Mouse (Mus musculus): ENCODE results near the gene Fbxl13. TPM values are rescaled to one million over a fixed set of nuclear protein-coding genes. Genes with fewer than 3 reads are reported as not detected.
"Not testable (repeated sequence)": the region's sequence is repeated elsewhere in the genome, so short reads cannot be mapped to it uniquely, and the experiment has no call there.

Fbxl13 gene
- polyA plus RNA-seq, 1 experiment from 2014 or later: 0.21 TPM

DNA sequence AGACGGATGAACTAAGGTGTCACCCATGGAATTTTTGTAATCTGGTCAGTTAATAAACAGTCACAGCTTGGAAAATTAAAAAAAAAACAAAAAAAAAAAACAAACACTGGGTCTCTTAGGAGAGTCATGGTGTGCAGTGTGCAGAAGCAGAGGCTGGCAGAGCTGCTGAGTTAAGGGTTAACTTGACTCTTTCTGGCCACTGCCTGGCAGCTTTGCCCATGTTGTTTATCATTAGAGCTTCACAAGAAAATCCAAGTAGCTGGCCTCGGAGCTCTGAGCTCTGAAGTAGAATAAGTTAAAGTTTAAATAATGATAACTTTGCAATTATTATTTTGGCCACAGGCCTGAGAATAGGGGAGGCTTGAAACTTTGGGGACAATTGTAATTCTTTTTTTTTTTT, 45.9 kb downstream of the Fbxl13 start:
- not testable (repeated sequence) for ATAC-seq (ENCODE audit: low read depth); H3K27ac ChIP-seq (ENCODE audit: low read depth, low read length); H3K4me2 ChIP-seq (ENCODE audit: low read depth, low read length); H3K4me1 ChIP-seq (ENCODE audit: control insufficient read depth, insufficient read depth, low read length); H3K4me3 ChIP-seq (ENCODE audit: low read depth, low read length); H3K9ac ChIP-seq (replicated peaks; ENCODE audit: low read depth, low read length); H3K9me3 ChIP-seq (ENCODE audit: control insufficient read depth, low read length); H3K36me3 ChIP-seq (ENCODE audit: control insufficient read depth, insufficient read depth, low read length); H3K27me3 ChIP-seq (ENCODE audit: control insufficient read depth, insufficient read depth, low read length)
- 85% methylated on average over 2 of the region's 2 CpGs for WGBS

DNA sequence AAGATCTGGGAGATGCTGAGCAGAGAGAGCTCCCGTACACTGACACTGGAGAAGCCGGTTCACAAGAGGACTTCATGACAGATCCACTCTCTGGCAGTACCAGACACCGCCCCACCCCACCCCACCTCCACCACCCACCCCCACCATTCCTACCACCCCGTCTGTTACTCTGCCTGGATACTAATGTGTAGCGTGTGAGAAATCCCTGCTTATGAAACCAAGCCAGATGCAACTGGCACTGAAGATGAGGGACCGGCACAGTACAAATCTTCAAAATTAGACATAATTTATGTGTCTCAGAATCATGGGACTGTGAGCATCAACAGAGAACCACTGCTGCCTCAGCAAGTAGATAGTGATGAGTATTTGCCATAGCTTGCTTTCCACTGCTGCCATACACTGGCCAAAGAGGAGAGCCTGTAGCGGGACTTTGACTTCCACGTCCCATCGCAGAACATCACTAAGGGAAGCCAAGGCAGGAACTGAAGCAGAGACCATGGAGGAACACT, 52.2 kb downstream of the Fbxl13 start:
- Histone ChIP-seq H3K27ac (ENCODE audit: low read depth, low read length) (no peak overlapping the region), H3K27me3 (ENCODE audit: control insufficient read depth, insufficient read depth, low read length) (no peaks in the 10 kb centered on the region), H3K36me3 (ENCODE audit: control insufficient read depth, insufficient read depth, low read length) (no peaks in the 10 kb centered on the region), H3K4me3 (ENCODE audit: low read depth, low read length) (no peak overlapping the region), H3K9me3 (ENCODE audit: control insufficient read depth, low read length) (no peaks in the 10 kb centered on the region), H3K4me2 (ENCODE audit: low read depth, low read length) (no peak overlapping the region), H3K9ac (replicated peaks; ENCODE audit: low read depth, low read length) (no peak overlapping the region), H3K4me1 (ENCODE audit: control insufficient read depth, insufficient read depth, low read length) (no peaks in the 10 kb centered on the region)
- WGBS: 94% methylated on average over 9 of the region's 9 CpGs
- no peak for ATAC-seq (ENCODE audit: low read depth)

DNA sequence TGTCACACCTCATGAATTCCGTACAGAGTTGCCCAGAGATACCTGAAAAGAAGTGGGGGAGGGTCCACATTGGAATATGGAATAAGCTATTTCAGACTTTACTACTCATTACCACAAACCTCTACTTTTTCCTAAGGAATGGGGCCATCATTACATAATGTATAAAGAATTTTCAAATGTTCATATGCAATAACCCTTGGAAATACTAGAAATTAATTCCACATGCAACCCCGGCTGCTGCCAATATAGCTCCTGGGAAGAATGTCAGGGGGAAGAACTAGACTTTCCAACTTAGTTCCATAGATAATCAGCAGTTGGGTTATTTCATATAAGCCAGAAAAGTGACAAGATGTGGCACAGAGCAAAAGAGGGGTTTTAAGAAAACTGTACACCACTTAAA, 53.3 kb downstream of the Fbxl13 start:
- H3K9me3 ChIP-seq (ENCODE audit: control insufficient read depth, low read length): no peaks in the 10 kb centered on the region
- no peak overlapping the region for H3K27ac ChIP-seq (ENCODE audit: low read depth, low read length)
- no peak for ATAC-seq (ENCODE audit: low read depth)
- no peak overlapping the region for H3K9ac ChIP-seq (replicated peaks; ENCODE audit: low read depth, low read length)
- no peaks in the 10 kb centered on the region for H3K4me1 ChIP-seq (ENCODE audit: control insufficient read depth, insufficient read depth, low read length)
- H3K4me3 ChIP-seq (ENCODE audit: low read depth, low read length): no peak overlapping the region
- no peak overlapping the region for H3K4me2 ChIP-seq (ENCODE audit: low read depth, low read length)
- no peaks in the 10 kb centered on the region for H3K36me3 ChIP-seq (ENCODE audit: control insufficient read depth, insufficient read depth, low read length)
- no peaks in the 10 kb centered on the region for H3K27me3 ChIP-seq (ENCODE audit: control insufficient read depth, insufficient read depth, low read length)
- 93% methylated on average over 2 of the region's 2 CpGs for WGBS

DNA sequence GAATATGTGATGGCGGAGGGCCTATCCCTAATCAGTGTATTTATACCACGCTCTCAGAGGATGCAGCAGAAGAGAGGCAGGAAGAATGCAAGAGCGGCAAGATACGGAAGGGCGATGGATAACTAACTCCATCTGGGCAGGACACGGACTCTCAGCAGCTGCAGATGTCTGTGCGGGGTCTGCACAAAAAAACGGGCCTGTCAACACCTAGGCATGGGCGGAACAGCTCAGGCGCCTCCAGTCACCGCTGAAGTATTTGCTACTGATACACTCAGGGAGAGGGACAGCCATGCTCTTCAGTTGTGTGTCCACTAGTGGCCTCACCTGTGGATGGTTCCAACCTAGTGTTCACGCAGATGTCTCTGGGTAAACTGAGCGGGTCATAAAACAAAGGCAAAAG, 57.2 kb downstream of the Fbxl13 start:
- Histone ChIP-seq H3K36me3 (ENCODE audit: control insufficient read depth, insufficient read depth, low read length) (no peaks in the 10 kb centered on the region), H3K9me3 (ENCODE audit: control insufficient read depth, low read length) (no peaks in the 10 kb centered on the region), H3K4me1 (ENCODE audit: control insufficient read depth, insufficient read depth, low read length) (no peaks in the 10 kb centered on the region), H3K27ac (ENCODE audit: low read depth, low read length) (no peak overlapping the region), H3K27me3 (ENCODE audit: control insufficient read depth, insufficient read depth, low read length) (no peaks in the 10 kb centered on the region), H3K9ac (replicated peaks; ENCODE audit: low read depth, low read length) (no peak overlapping the region), H3K4me2 (ENCODE audit: low read depth, low read length) (no peak overlapping the region), H3K4me3 (ENCODE audit: low read depth, low read length) (no peak overlapping the region)
- no peak for ATAC-seq (ENCODE audit: low read depth)
- WGBS: 90% methylated on average over 13 of the region's 13 CpGs

DNA sequence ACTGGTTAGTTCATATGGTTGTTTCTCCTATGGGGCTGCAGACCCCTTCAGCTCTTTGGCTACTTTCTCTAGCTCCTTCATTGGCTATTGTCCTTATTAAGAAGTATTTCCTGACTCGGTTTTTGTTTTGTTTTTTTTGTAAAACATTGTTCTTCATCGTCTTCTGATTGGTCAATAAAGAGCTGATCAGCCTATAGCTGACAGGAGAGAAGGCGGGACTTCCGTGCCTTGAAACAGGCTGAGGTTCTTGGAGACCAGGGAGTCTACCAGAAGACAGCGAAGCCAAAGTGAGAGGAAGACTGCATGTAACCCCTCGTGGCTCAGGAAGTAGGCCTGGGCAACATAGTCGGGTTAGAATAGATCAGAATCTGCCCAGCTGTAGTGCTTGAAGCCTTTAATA, 57.8 kb downstream of the Fbxl13 start:
- H3K4me3 ChIP-seq (ENCODE audit: low read depth, low read length): no peak overlapping the region
- no peak for ATAC-seq (ENCODE audit: low read depth)
- WGBS: 78% methylated on average over 7 of the region's 7 CpGs
- no peaks in the 10 kb centered on the region for H3K27me3 ChIP-seq (ENCODE audit: control insufficient read depth, insufficient read depth, low read length)
- H3K36me3 ChIP-seq (ENCODE audit: control insufficient read depth, insufficient read depth, low read length): no peaks in the 10 kb centered on the region
- no peak overlapping the region for H3K27ac ChIP-seq (ENCODE audit: low read depth, low read length)
- H3K9ac ChIP-seq (replicated peaks; ENCODE audit: low read depth, low read length): no peak overlapping the region
- H3K4me2 ChIP-seq (ENCODE audit: low read depth, low read length): no peak overlapping the region
- no peaks in the 10 kb centered on the region for H3K9me3 ChIP-seq (ENCODE audit: control insufficient read depth, low read length)
- H3K4me1 ChIP-seq (ENCODE audit: control insufficient read depth, insufficient read depth, low read length): no peaks in the 10 kb centered on the region

DNA sequence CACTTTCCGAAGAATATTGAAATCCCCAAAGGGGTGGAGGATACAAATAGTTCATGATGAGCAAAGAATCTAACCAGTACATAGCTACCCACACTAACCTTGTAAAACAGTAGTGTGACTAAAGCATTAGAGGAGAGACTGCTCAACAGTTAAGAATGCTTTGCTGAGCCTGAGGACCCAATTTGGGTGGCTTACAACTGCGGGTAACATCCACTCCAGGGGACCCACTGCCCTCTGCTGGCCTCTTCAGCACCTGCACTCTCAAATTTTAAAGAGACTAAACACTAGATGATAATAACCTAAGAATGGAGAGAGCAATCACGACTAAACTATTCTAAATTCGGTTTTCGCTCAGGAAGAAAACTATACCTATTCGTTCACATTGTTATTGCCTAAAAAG, 58.7 kb downstream of the Fbxl13 start:
- Histone ChIP-seq H3K36me3 (ENCODE audit: control insufficient read depth, insufficient read depth, low read length) (no peaks in the 10 kb centered on the region), H3K4me3 (ENCODE audit: low read depth, low read length) (no peak overlapping the region), H3K4me1 (ENCODE audit: control insufficient read depth, insufficient read depth, low read length) (no peaks in the 10 kb centered on the region), H3K27me3 (ENCODE audit: control insufficient read depth, insufficient read depth, low read length) (no peaks in the 10 kb centered on the region), H3K4me2 (ENCODE audit: low read depth, low read length) (no peak overlapping the region), H3K9me3 (ENCODE audit: control insufficient read depth, low read length) (no peaks in the 10 kb centered on the region), H3K9ac (replicated peaks; ENCODE audit: low read depth, low read length) (no peak overlapping the region), H3K27ac (ENCODE audit: low read depth, low read length) (no peak overlapping the region)
- ATAC-seq (ENCODE audit: low read depth): no peak
- 54% methylated on average over 6 of the region's 6 CpGs for WGBS

DNA sequence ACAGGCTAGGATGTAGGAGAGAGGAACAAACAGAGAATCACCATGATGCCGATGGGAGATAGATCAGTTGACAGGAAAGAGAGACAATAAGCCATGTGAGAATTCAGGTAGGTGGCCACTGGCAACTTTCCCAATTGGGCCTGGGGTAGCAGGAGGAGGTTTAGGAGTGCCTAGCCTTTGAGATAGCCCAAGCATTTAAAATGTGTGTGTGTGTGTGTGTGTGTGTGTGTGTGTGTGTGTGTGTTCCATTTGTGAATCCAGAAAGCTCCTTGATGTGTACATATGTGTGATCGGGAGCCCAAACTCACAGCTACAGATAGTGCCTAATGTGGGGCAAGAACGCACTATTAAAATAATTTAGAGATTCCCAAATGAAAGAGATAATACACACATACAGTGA, 67.3 kb downstream of the Fbxl13 start:
- Histone ChIP-seq H3K27ac (ENCODE audit: low read depth, low read length) (no peak overlapping the region), H3K27me3 (ENCODE audit: control insufficient read depth, insufficient read depth, low read length) (no peaks in the 10 kb centered on the region), H3K36me3 (ENCODE audit: control insufficient read depth, insufficient read depth, low read length) (no peaks in the 10 kb centered on the region), H3K4me1 (ENCODE audit: control insufficient read depth, insufficient read depth, low read length) (no peaks in the 10 kb centered on the region), H3K4me2 (ENCODE audit: low read depth, low read length) (no peak overlapping the region), H3K4me3 (ENCODE audit: low read depth, low read length) (no peak overlapping the region), H3K9ac (replicated peaks; ENCODE audit: low read depth, low read length) (no peak overlapping the region), H3K9me3 (ENCODE audit: control insufficient read depth, low read length) (no peaks in the 10 kb centered on the region)
- WGBS: 94% methylated on average over 3 of the region's 3 CpGs
- ATAC-seq (ENCODE audit: low read depth): no peak

DNA sequence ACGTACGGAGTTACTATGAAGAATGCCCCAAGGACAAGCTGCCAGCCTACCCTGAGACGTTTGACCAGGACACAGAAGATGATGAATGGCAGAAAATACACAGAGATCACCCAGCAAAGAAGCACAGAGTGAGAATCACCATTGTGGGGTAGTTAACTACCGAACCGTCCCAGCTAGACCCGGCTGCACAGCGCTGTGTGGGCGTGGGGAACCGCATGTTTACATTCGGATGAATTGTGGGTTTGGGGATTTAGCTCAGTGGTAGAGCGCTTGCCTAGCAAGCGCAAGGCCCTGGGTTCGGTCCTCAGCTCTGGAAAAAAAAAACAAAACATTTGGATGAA, 70.3 kb downstream of the Fbxl13 start:
- Histone ChIP-seq H3K27me3 (ENCODE audit: control insufficient read depth, insufficient read depth, low read length) (no peaks in the 10 kb centered on the region), H3K4me3 (ENCODE audit: low read depth, low read length) (no peak overlapping the region), H3K9me3 (ENCODE audit: control insufficient read depth, low read length) (no peaks in the 10 kb centered on the region), H3K4me1 (ENCODE audit: control insufficient read depth, insufficient read depth, low read length) (no peaks in the 10 kb centered on the region), H3K4me2 (ENCODE audit: low read depth, low read length) (no peak overlapping the region), H3K36me3 (ENCODE audit: control insufficient read depth, insufficient read depth, low read length) (no peaks in the 10 kb centered on the region), H3K27ac (ENCODE audit: low read depth, low read length) (no peak overlapping the region), H3K9ac (replicated peaks; ENCODE audit: low read depth, low read length) (no peak overlapping the region)
- 75% methylated on average over 13 of the region's 13 CpGs for WGBS
- no peak for ATAC-seq (ENCODE audit: low read depth)

DNA sequence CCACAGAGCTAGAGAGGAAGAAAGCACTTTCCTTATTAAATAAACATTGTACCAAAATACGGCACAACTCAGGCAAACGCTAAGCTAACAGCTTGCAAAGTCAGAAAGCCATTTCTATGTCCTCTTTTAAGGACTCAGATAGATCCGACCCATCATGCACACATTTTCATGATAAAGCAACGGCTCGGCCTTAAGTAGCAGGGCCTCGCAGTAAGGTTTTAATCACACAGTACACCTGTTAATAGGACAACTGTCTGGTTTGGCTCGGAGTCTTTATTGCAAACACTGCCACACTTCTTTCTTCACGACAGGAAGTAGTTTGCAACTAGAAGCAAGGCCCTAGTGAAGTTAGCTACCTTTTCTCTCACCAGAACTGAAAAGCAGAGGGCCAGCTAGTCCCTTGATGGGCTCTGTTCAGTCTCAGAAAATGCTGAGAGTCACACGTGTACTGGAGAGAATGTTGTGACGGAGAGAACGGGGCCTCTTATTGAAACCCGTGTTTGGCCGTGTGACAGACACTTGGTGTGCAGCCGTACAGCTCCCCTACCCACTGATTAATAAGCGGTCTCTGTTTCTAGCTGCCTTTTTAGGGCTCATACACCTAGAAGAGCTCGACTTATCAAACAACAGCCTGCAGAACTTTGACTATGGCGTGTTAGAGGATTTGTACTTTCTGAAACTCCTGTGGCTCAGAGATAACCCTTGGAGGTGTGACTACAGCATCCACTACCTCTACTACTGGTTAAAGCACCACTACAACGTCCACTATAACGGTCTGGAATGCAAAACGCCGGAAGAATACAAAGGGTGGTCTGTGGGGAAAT, 70.8 kb downstream of the Fbxl13 start:
- Histone ChIP-seq H3K9me3 (ENCODE audit: control insufficient read depth, low read length) (no peaks in the 10 kb centered on the region), H3K4me2 (ENCODE audit: low read depth, low read length) (no peak overlapping the region), H3K9ac (replicated peaks; ENCODE audit: low read depth, low read length) (no peak overlapping the region), H3K36me3 (ENCODE audit: control insufficient read depth, insufficient read depth, low read length) (no peaks in the 10 kb centered on the region), H3K27me3 (ENCODE audit: control insufficient read depth, insufficient read depth, low read length) (no peaks in the 10 kb centered on the region), H3K4me1 (ENCODE audit: control insufficient read depth, insufficient read depth, low read length) (no peaks in the 10 kb centered on the region), H3K4me3 (ENCODE audit: low read depth, low read length) (no peak overlapping the region), H3K27ac (ENCODE audit: low read depth, low read length) (no peak overlapping the region)
- ATAC-seq (ENCODE audit: low read depth): no peak
- WGBS: 79% methylated on average over 21 of the region's 21 CpGs
